Mouse (Mus musculus): ENCODE data around the gene Gabbr1.

DNA sequence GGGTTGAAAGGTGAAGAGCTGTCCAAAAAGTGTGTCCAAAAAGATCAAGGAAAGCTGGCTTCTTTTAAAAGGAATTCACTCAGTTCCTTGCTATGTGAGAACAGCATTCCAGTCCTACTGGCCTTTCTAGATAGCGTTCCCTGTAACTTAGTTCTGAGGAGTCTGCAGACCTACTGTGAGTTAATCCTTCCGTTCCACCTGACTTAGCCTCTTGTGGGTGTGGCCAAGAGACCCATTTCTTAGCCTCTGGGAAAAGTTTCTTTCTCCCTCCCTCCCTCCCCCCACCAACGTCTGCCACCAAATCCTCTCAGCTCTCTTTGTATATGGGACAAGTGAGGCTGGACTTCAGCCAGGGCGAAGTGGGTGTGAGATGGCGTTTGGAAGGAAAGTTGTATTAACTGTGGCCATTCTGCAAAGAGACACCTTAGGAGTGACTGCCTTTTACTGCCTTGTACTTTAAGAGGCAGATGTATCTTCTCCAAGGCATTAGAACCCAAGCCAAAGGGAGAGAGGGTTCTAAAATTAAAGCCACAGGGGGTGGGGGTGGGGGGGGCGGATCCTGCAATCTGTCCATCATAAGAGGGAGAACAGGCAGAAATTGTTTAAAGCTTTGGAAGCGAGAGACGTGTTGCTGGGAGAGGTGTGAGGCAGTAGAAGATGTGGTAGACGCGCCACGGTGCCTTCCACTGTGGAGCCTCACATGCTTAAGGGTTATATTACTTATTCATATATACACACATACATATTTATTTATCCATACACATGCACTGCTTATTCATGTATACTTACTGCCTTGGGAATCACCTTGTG is 18.1 kb downstream of the Gabbr1 start:
- TF ChIP-seq CTCF (IDR thresholded peaks at IDR 0.05; ENCODE audit: low read depth) (no peak), EP300 (IDR thresholded peaks at IDR 0.05; ENCODE audit: low read depth) (no peak)

Measured in liver, embryonic 14.5 days (tissue).